Mouse (Mus musculus): ENCODE data around the gene Olfr33. TPM values are rescaled to one million over a fixed set of nuclear protein-coding genes. Genes with fewer than 3 reads are reported as not detected.

The Olfr33 gene
- total RNA-seq, 2 experiments from 2014 or later: not detected

DNA sequence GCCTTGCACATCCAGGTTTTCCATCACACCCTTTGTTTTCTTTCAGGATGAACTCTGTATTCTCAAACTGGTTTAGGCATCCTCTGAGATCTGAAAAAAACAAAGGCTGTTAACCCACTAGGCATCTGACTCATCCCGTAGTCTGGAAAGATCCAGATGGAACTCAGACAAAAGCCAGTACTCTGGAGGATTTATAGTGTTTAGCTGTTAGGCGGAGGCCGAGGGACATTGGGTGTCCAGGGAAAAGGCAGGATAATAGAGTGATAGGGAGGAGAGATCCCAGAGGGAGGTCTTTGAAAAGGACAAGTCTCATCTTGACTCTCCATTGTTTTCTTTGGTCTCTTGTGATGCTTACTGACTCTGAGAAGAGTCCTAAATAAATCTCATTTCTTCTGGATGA is 54.3 kb downstream of the Olfr33 start, which contains the start of gene Olfr556:
Olfr556 (plus strand) TSS at position 301 of the 400 bp plus-strand sequence.
- Histone ChIP-seq H3K27ac (no peak within 1 kb of the TSS), H3K4me3 (no peak within 1 kb of the TSS)
- intact Hi-C loops (cut with DNase I): no loop called here
- TF ChIP-seq CTCF (IDR thresholded peaks at IDR 0.05): no peak
- no peak for DNase-seq

Other genes with a start within 250 kb of the Olfr33 start
- gene Olfr543, start 237.4 kb downstream of the Olfr33 start, total RNA-seq (2021): not detected
- not detected for gene Olfr544, start 230.8 kb downstream of the Olfr33 start, total RNA-seq (2021)
- gene Olfr545, start 219.5 kb downstream of the Olfr33 start, total RNA-seq (2021): not detected
- not detected for gene Olfr547, start 184.3 kb downstream of the Olfr33 start, total RNA-seq (2021)
- not detected for gene Olfr548-ps1, start 178.2 kb downstream of the Olfr33 start, total RNA-seq (2021)
- not detected for gene Olfr549, start 169.2 kb downstream of the Olfr33 start, total RNA-seq (2021)
- 1 to 10 TPM; 2.4 to 3.4 TPM for gene Trim21, start 153.6 kb downstream of the Olfr33 start, total RNA-seq (2021)
- gene Olfr550, start 147.6 kb downstream of the Olfr33 start, total RNA-seq (2021): under 1 TPM in 1 of 2 experiments, not detected in 1; 0.17 TPM
- not detected for gene Olfr551, start 127.2 kb downstream of the Olfr33 start, total RNA-seq (2021)
- under 1 TPM; 0.06 to 0.20 TPM for gene Olfr552, start 121.3 kb downstream of the Olfr33 start, total RNA-seq (2021)
- gene Olfr553, start 100.9 kb downstream of the Olfr33 start, total RNA-seq (2021): not detected
- not detected for gene Olfr554, start 80.6 kb downstream of the Olfr33 start, total RNA-seq (2021)
- not detected for gene Olfr555, start 60.2 kb downstream of the Olfr33 start, total RNA-seq (2021)
- gene Olfr556, start 54.2 kb downstream of the Olfr33 start, total RNA-seq (2021): not detected
- 1 to 10 TPM; 4.0 to 4.8 TPM for gene Trim68, start 31.7 kb downstream of the Olfr33 start, total RNA-seq (2021)
- gene Olfr557, start 23.2 kb downstream of the Olfr33 start, total RNA-seq (2021): not detected
- 1 to 10 TPM; 1.4 to 1.5 TPM for gene Olfr558, start 16.9 kb downstream of the Olfr33 start, total RNA-seq (2021)
- not detected for gene Olfr559, start 8.4 kb upstream of the Olfr33 start, total RNA-seq (2021)
- not detected for gene Olfr560, start 40.3 kb upstream of the Olfr33 start, total RNA-seq (2021)
- gene Olfr78, start 40.4 kb upstream of the Olfr33 start, total RNA-seq (2021): under 1 TPM; 0.33 to 0.61 TPM
- not detected for gene Olfr561, start 52.2 kb upstream of the Olfr33 start, total RNA-seq (2021)
- not detected for gene Olfr564, start 84.4 kb upstream of the Olfr33 start, total RNA-seq (2021)
- not detected for gene Olfr566, start 139.7 kb upstream of the Olfr33 start, total RNA-seq (2021)
- gene Olfr568, start 158.1 kb upstream of the Olfr33 start, total RNA-seq (2021): not detected
- not detected for gene Olfr569, start 171.8 kb upstream of the Olfr33 start, total RNA-seq (2021)
- gene Olfr570, start 175.5 kb upstream of the Olfr33 start, total RNA-seq (2021): not detected
- not detected for gene Olfr571, start 198.5 kb upstream of the Olfr33 start, total RNA-seq (2021)
- not detected for gene Olfr572, start 205.3 kb upstream of the Olfr33 start, total RNA-seq (2021)
- gene Olfr573-ps1, start 223.5 kb upstream of the Olfr33 start, total RNA-seq (2021): not detected
- not detected for gene Olfr574, start 229.4 kb upstream of the Olfr33 start, total RNA-seq (2021)
- gene Olfr575, start 239.7 kb upstream of the Olfr33 start, total RNA-seq (2021): not detected
- not detected for gene Olfr576, start 243.6 kb upstream of the Olfr33 start, total RNA-seq (2021)